Mouse (Mus musculus) limb, embryonic 10.5 days (tissue): ENCODE measurements around the gene Cluap1. TPM values are rescaled to one million over a fixed set of nuclear protein-coding genes. Genes with fewer than 3 reads are reported as not detected.
A peak's percentile ranks its signal among the peaks of the same experiment; 100 is the strongest.

ENCODE experiments used
- DNase-seq: peaks from one replicate; pipeline ENCODE4 v3.0.0-alpha.2; 2017; ENCODE audit warnings: low spot score
- H3K27ac ChIP-seq: fragments of 300-500 bp; sonication (generic); 2 replicates; pipeline ENCODE4 v1.5.1; 2016; ENCODE audit warnings: mild to moderate bottlenecking
- H3K27me3 ChIP-seq: fragments of 300-500 bp; sonication (generic); 2 replicates; pipeline ENCODE4 v1.6.1; 2016; ENCODE audit warnings: low read depth, mild to moderate bottlenecking; ENCODE audit not compliant: poor library complexity, severe bottlenecking
- H3K36me3 ChIP-seq: fragments of 300-500 bp; sonication (generic); 2 replicates; pipeline ENCODE4 v1.6.1; 2016; ENCODE audit warnings: mild to moderate bottlenecking, moderate library complexity
- H3K4me1 ChIP-seq: fragments of 300-500 bp; sonication (generic); 2 replicates; pipeline ENCODE4 v1.6.1; 2016
- H3K4me3 ChIP-seq: fragments of 300-500 bp; sonication (generic); 2 replicates; pipeline ENCODE4 v1.5.1; 2016; ENCODE audit warnings: mild to moderate bottlenecking, moderate library complexity
- H3K9me3 ChIP-seq: fragments of 300-500 bp; sonication (generic); replicated peaks from 2 replicates; pipeline ENCODE4 v1.6.1; 2016; ENCODE audit warnings: mild to moderate bottlenecking
- WGBS: fragments of 180-500 bp; shearing (Covaris S2); methylation state at CpG from one replicate; pipeline ENCODE4 v1.1.7; 2016; 5-methylcytosine and 5-hydroxymethylcytosine counted together
- polyA plus RNA-seq: library from polyadenylated mRNA; unstranded; fragments of >200 nt; fragmentation: Nextera tagmentation; extraction: Ambion mirVana; gene quantifications from 2 replicates; pipeline ENCODE4 v1.2.1, GENCODE M21; 2016

Gene Cluap1
- polyA plus RNA-seq, 1 experiment from 2014 or later: 20.1 TPM

- Histone ChIP-seq H3K4me3 (no peak overlapping the region), H3K27ac (no peak overlapping the region), H3K27me3 (no peaks in the 10 kb centered on the region), H3K36me3 (peaks cover 65% of the 10 kb centered on the region), H3K9me3 (no peaks in the 10 kb centered on the region), H3K4me1 (no peaks in the 10 kb centered on the region)
- WGBS: 83% methylated on average over 1 of the region's 1 CpGs
- DNase-seq: no peak
Measured at GRCm38 (mm10) chr16:3896553-3896952, 12.0 kb upstream of the Cluap1 start.

GRCm38 (mm10) chr16:3907471-3907870 is 1.1 kb upstream of the Cluap1 start:
- H3K36me3 ChIP-seq: peaks cover 55% of the 10 kb centered on the region
- H3K27ac ChIP-seq: no peak overlapping the region
- H3K4me3 ChIP-seq: no peak overlapping the region
- peaks cover 17% of the 10 kb centered on the region for H3K4me1 ChIP-seq
- no peak for DNase-seq
- no peaks in the 10 kb centered on the region for H3K27me3 ChIP-seq
- H3K9me3 ChIP-seq: no peaks in the 10 kb centered on the region
- 80% methylated on average over 2 of the region's 2 CpGs for WGBS

- WGBS: 13% methylated on average over 20 of the region's 20 CpGs
- peaks cover 55% of the 10 kb centered on the region for H3K36me3 ChIP-seq
- H3K27ac ChIP-seq: peak overlapping the region; percentile 85
- no peak for DNase-seq
- peaks cover 17% of the 10 kb centered on the region for H3K4me1 ChIP-seq
- no peaks in the 10 kb centered on the region for H3K9me3 ChIP-seq
- H3K27me3 ChIP-seq: no peaks in the 10 kb centered on the region
- peak overlapping the region; percentile 72 for H3K4me3 ChIP-seq
Measured at GRCm38 (mm10) chr16:3909118-3909517, 517 bp downstream of the Cluap1 start.

- peaks cover 54% of the 10 kb centered on the region for H3K36me3 ChIP-seq
- WGBS: 97% methylated on average over 2 of the region's 2 CpGs
- H3K27me3 ChIP-seq: no peaks in the 10 kb centered on the region
- peaks cover 4% of the 10 kb centered on the region; the same call in 1 of the 2 replicates for H3K4me1 ChIP-seq
- H3K9me3 ChIP-seq: no peaks in the 10 kb centered on the region
- no peak overlapping the region for H3K4me3 ChIP-seq
- no peak overlapping the region for H3K27ac ChIP-seq
- DNase-seq: no peak
Measured at GRCm38 (mm10) chr16:3920756-3921155, 12.2 kb downstream of the Cluap1 start.

GRCm38 (mm10) chr16:3923515-3923914 is 14.9 kb downstream of the Cluap1 start:
- Histone ChIP-seq H3K27ac (peak overlapping the region; percentile 70; the same call in 1 of the 2 replicates), H3K27me3 (no peaks in the 10 kb centered on the region), H3K4me1 (peaks cover 4% of the 10 kb centered on the region; the same call in 1 of the 2 replicates), H3K9me3 (no peaks in the 10 kb centered on the region), H3K36me3 (peaks cover 61% of the 10 kb centered on the region), H3K4me3 (no peak overlapping the region)
- 91% methylated on average over 3 of the region's 3 CpGs for whole genome bisulfite sequencing
- DNase-seq: no peak

- no peak for DNase-seq
- H3K36me3 ChIP-seq: peaks cover 64% of the 10 kb centered on the region
- WGBS: 47% methylated on average over 4 of the region's 4 CpGs
- H3K27ac ChIP-seq: peak overlapping the region; percentile 70; the same call in 1 of the 2 replicates
- H3K9me3 ChIP-seq: no peaks in the 10 kb centered on the region
- H3K4me3 ChIP-seq: no peak overlapping the region
- peaks cover 4% of the 10 kb centered on the region; the same call in 1 of the 2 replicates for H3K4me1 ChIP-seq
- no peaks in the 10 kb centered on the region for H3K27me3 ChIP-seq
Measured at GRCm38 (mm10) chr16:3923966-3924365, 15.4 kb downstream of the Cluap1 start.

- WGBS: 69% methylated on average over 1 of the region's 1 CpGs
- Histone ChIP-seq H3K36me3 (peaks cover 71% of the 10 kb centered on the region), H3K4me1 (peaks cover 4% of the 10 kb centered on the region; the same call in 1 of the 2 replicates), H3K4me3 (no peak overlapping the region), H3K9me3 (no peaks in the 10 kb centered on the region), H3K27me3 (no peaks in the 10 kb centered on the region), H3K27ac (no peak overlapping the region)
- no peak for DNase-seq
Measured at GRCm38 (mm10) chr16:3928582-3928981, 20.0 kb downstream of the Cluap1 start.

GRCm38 (mm10) chr16:3929151-3929550 is 20.6 kb downstream of the Cluap1 start:
- H3K4me1 ChIP-seq: no peaks in the 10 kb centered on the region
- H3K27ac ChIP-seq: no peak overlapping the region
- WGBS: 89% methylated on average over 7 of the region's 7 CpGs
- no peaks in the 10 kb centered on the region for H3K27me3 ChIP-seq
- no peak overlapping the region for H3K4me3 ChIP-seq
- H3K36me3 ChIP-seq: peaks cover 71% of the 10 kb centered on the region
- no peak for DNase-seq
- H3K9me3 ChIP-seq: no peaks in the 10 kb centered on the region

GRCm38 (mm10) chr16:3933536-3933935 is 24.9 kb downstream of the Cluap1 start:
- Histone ChIP-seq H3K9me3 (no peaks in the 10 kb centered on the region), H3K27ac (no peak overlapping the region), H3K36me3 (peaks cover 76% of the 10 kb centered on the region), H3K4me3 (no peak overlapping the region), H3K27me3 (no peaks in the 10 kb centered on the region), H3K4me1 (no peaks in the 10 kb centered on the region)
- WGBS: 90% methylated on average over 6 of the region's 6 CpGs
- DNase-seq: no peak

- 98% methylated on average over 1 of the region's 1 CpGs for WGBS
- no peaks in the 10 kb centered on the region for H3K9me3 ChIP-seq
- DNase-seq: no peak
- no peak overlapping the region for H3K27ac ChIP-seq
- H3K36me3 ChIP-seq: peaks cover 78% of the 10 kb centered on the region
- H3K4me1 ChIP-seq: no peaks in the 10 kb centered on the region
- no peak overlapping the region for H3K4me3 ChIP-seq
- H3K27me3 ChIP-seq: no peaks in the 10 kb centered on the region
Measured at GRCm38 (mm10) chr16:3934091-3934490, 25.5 kb downstream of the Cluap1 start.

- Histone ChIP-seq H3K36me3 (peaks cover 77% of the 10 kb centered on the region), H3K9me3 (no peaks in the 10 kb centered on the region), H3K27me3 (no peaks in the 10 kb centered on the region), H3K4me3 (no peak overlapping the region), H3K27ac (no peak overlapping the region), H3K4me1 (no peaks in the 10 kb centered on the region)
- DNase-seq: no peak
- WGBS: 90% methylated on average over 4 of the region's 4 CpGs
Measured at GRCm38 (mm10) chr16:3934701-3935100, 26.1 kb downstream of the Cluap1 start.

- 92% methylated on average over 1 of the region's 1 CpGs for WGBS
- H3K9me3 ChIP-seq: no peaks in the 10 kb centered on the region; the same call in 1 of the 2 replicates
- no peaks in the 10 kb centered on the region for H3K36me3 ChIP-seq
Measured at GRCm38 (mm10) chr16:3951141-3951540, 42.5 kb downstream of the Cluap1 start.

GRCm38 (mm10) chr16:3956369-3956768 is 47.8 kb downstream of the Cluap1 start:
- 87% methylated on average over 6 of the region's 6 CpGs for WGBS
- no peaks in the 10 kb centered on the region for H3K27me3 ChIP-seq
- H3K36me3 ChIP-seq: no peaks in the 10 kb centered on the region
- no peaks in the 10 kb centered on the region for H3K4me1 ChIP-seq
- no peaks in the 10 kb centered on the region for H3K9me3 ChIP-seq
- no peak overlapping the region for H3K27ac ChIP-seq
- DNase-seq: no peak
- no peak overlapping the region for H3K4me3 ChIP-seq

More at GRCm38 (mm10) chr16:3951141-3951540, 42.5 kb downstream of the Cluap1 start:
- no peaks in the 10 kb centered on the region for H3K27me3 ChIP-seq
- DNase-seq: no peak
- H3K4me1 ChIP-seq: no peaks in the 10 kb centered on the region
- no peak overlapping the region for H3K4me3 ChIP-seq
- no peak overlapping the region for H3K27ac ChIP-seq

GRCm38 (mm10) chr16:3959261-3959660 is 50.7 kb downstream of the Cluap1 start:
- WGBS: 71% methylated on average over 2 of the region's 2 CpGs
- no peak for DNase-seq

More at GRCm38 (mm10) chr16:3959261-3959660, 50.7 kb downstream of the Cluap1 start:
- H3K4me3 ChIP-seq: no peak overlapping the region
- no peaks in the 10 kb centered on the region for H3K27me3 ChIP-seq
- H3K9me3 ChIP-seq: no peaks in the 10 kb centered on the region
- no peak overlapping the region for H3K27ac ChIP-seq
- H3K36me3 ChIP-seq: no peaks in the 10 kb centered on the region
- H3K4me1 ChIP-seq: no peaks in the 10 kb centered on the region
